Mouse (Mus musculus): Measurements from ENCODE around the gene Gnai2.

The Gnai2 gene

GRCm38 (mm10) chr9:107629901-107630425 lies 5.2 kb downstream of the Gnai2 start:
- DNase-seq: peak; percentile 52 to 69

GRCm38 (mm10) chr9:107629411-107629730 lies 5.8 kb downstream of the Gnai2 start:
- no peak for DNase-seq

DNA sequence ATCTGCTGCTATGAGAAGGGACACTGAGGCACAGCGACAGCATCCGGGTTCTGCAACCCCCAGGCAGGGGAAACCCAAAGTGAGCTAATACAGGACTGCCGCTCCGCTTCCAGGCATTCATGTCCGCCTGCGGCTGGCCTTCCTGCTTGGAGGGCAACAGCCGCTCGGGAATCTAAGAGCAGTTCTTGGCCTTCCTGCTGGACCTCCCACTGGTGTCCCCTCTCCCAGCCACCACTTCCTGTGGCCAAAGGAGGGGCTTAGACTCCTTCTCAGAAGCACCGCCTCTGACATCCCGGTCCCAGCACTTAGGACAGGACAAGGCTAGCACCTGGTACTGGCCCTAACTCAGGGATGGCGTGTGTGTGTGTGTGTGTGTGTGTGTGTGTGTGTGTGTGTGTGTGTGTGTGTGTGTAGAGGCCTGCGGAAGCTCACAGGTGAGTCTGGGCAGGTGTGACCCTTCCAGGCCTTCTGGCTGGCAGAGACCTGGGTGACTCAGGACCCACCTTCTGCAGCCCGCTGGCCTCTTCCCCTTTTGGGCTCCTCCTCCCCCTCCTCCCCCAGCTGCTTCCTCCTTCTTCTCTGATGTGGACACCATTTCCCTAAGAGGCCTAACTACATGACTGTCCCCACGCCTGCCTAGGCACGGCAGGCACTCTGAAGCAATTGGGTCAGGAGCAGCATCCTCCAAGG lies 6.3 kb downstream of the Gnai2 start:
- peak; percentile 71 to 80 for DNase-seq

DNA sequence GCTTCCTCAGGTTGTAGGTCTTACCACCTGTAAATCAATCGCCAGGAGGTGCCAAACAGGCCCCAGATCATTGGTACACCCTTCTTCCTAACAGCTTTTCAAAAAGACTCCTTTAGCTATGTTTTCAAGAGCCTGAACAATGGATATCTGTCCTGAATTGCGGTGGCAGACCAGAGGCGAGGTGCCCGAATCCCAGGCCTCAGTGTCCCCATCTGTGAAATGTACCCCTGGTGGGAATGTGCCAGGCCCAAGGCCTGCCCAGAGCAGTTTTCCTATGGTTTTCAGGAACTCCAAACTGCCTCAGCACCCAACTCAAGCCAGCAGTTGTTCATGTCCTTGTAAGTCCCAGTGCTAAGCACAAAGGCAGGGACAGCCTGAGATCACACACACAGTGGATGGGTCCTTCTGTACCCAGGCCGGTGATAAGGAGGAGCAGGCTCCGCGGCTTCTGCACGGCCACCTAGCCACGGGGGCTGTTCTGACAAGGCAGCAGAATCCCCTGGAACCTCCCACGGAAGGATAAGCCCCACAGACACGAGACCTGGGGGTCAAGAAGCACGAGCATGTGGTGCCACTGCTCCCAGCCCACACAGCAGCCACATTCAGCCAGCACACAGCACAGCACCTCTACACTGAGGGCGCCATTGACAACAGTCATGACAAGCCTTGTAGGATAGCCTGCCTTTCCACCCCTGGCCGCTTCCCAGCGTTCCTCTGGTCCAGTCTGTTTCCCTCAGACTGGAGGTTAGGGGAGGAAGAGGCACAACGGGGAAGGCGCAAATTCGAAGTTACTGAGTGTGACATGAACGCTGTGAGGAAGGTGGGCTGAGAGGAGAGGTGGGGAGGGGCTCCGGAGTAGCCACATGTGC lies 7.5 kb downstream of the Gnai2 start:
- no peak for DNase-seq

DNA sequence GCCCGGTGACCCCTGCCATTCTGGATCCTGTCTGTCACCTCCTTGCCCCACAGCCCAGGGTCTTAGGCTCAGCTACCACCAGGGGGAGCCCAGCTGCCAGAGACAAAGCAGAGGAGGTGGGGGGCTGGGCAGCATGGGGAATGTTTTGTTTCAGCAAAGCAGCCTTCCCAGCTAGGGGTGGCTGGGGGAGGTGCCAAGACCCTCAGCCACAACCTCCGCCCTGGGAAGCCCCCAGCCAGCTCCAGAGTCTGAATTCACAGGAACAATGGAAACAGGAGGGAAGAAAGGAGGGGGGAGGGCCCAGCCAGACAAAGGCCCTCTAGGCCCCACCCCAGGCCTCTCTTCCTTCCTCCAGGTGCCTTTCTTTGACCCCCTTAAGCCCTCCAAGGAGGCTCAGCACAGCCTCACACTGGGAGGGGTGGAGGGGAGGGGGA lies 8.3 kb downstream of the Gnai2 start:
- peak; percentile 96 to 97 for DNase-seq

GRCm38 (mm10) chr9:107626158-107626843 lies 8.9 kb downstream of the Gnai2 start:
- DNase-seq: no peak

DNA sequence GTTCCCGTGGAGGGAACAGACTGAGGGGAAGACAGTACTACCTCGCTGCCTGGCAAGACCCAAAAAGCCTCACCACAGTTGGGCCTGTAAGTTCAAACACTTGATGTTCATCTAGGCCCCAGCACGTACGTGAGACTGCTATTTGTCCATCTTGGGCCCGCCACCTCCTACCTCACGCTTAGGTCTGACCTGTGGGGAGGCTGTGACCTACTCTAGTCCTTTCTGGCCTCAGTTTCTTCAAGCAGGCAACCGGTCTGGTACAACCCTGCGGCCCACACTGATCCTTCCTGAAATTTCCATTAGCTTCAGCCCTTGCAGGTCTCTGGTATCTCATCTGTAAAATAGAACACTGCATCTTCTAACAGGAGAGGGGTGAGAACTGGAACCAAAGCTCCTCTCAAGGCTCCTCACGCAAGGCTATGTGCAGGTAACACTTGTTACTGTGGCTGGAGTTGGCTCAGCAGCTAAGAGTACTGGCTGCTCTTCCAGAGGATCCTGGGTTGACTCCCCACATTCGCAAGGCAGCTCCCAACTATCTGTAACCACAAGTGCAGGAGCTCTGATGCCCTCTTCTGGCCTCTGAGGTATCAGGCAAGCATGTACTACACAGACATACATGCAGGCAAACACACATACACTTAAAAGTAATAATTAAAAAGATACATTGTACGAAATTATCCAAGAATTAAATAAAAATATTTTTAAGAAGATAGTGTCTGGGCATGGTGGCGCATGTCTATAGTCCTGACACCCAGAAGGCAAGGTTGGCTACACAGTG lies 9.6 kb downstream of the Gnai2 start:
- peak in 1 of 2 experiments; percentile 47 for DNase-seq

GRCm38 (mm10) chr9:107624951-107625350 lies 10.2 kb downstream of the Gnai2 start:
- DNase-seq: no peak

- DNase-seq: peak; percentile 21 to 34
Observed at GRCm38 (mm10) chr9:107624539-107624938, 10.6 kb downstream of the Gnai2 start.

- DNase-seq: peak in 1 of 2 experiments; percentile 47
Observed at GRCm38 (mm10) chr9:107620954-107621353, 14.2 kb downstream of the Gnai2 start.

DNA sequence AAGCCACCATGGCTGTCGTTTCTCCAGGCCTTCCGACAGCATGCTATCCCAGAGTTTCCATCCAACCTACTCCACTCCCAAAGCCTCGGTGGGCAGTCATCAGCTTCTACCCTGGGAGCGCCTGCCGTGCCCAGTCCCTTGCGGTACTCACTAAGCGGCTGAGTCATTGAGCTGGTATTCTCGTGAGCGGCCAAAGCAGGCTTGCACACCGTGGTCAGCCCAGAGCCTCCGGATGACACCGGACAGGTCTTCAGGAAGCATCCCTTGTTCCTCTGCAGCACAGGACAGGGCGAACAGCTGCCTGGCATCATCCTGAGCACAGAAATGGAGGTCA lies 15.7 kb downstream of the Gnai2 start:
- DNase-seq: peak in 1 of 2 experiments; percentile 38

GRCm38 (mm10) chr9:107618778-107619545 lies 16.2 kb downstream of the Gnai2 start:
- DNase-seq: peak; percentile 70 to 85

- no peak for DNase-seq
Observed at GRCm38 (mm10) chr9:107618098-107618497, 17.1 kb downstream of the Gnai2 start.

DNA sequence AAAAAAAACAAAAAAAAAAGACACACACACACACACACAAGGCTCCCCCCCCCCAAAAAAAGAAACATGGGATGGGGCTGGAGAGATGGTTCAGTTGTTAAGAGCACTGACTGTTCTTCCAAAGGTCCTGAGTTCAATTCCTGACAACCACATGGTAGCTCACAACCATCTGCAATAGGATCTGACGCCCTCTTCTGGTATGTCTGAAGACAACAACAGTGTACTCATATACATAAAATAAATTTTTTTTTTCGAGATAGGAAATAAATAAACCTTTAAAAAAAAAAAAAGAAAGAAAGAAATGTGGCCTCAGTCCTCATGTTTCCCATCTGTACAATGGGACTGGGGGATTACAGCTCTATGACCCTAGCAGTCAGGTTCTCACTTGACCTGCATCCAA lies 17.7 kb downstream of the Gnai2 start:
- DNase-seq: no peak

- no peak for DNase-seq
Observed at GRCm38 (mm10) chr9:107615035-107615434, 20.1 kb downstream of the Gnai2 start.

GRCm38 (mm10) chr9:107612945-107613569 lies 22.1 kb downstream of the Gnai2 start:
- no peak for DNase-seq

DNA sequence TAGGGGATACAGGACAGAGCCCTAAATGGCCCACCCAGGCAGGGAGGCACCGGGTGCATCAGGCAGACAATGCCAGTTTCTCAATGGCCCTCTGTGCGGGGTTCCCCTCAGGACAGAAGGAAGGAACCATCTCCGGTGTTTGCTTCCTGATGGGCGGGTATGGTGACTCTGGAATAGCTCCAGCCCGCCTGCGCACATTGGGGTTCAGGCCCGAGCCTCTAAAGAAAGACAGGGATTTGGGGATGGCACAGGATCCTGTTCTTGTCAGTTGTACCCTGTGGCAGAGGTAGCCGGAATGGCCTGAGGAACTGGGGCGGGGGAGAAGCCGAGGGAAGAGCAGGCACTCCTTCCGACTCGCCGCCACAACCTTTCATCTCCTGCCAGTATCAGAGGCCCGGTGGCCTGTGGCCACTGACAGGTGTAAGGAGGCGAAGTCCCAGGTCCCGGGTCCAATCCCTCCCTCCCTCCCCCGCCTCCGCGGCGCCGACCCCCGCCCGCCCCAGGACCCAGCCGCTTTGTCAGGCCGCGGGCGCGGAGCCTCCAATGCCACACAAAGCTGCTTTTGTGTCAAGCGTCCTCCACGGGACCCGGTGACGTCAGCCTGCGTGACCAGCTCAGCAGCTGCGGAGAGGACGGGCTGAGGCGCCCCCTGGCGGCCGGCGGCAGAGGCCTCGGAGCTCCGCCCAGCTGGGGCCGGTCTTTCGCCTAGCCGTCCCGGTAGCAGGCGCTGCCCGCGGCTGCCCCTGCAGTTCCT lies 22.8 kb downstream of the Gnai2 start:
- peak; percentile 99 for DNase-seq

GRCm38 (mm10) chr9:107611456-107612190 lies 23.5 kb downstream of the Gnai2 start:
- peak in 1 of 2 experiments; percentile 31 for DNase-seq

- DNase-seq: no peak
Observed at GRCm38 (mm10) chr9:107609433-107609830, 25.7 kb downstream of the Gnai2 start.
